Mouse (Mus musculus): Measurements from ENCODE around the gene Acadvl. TPM values are rescaled to one million over a fixed set of nuclear protein-coding genes. Genes with fewer than 3 reads are reported as not detected.

Gene Acadvl
- polyA plus RNA-seq (2016; fragmentation: Nextera tagmentation; extraction: Ambion mirVana), result 59.1 and 63.7 TPM in 2 replicates

DNA sequence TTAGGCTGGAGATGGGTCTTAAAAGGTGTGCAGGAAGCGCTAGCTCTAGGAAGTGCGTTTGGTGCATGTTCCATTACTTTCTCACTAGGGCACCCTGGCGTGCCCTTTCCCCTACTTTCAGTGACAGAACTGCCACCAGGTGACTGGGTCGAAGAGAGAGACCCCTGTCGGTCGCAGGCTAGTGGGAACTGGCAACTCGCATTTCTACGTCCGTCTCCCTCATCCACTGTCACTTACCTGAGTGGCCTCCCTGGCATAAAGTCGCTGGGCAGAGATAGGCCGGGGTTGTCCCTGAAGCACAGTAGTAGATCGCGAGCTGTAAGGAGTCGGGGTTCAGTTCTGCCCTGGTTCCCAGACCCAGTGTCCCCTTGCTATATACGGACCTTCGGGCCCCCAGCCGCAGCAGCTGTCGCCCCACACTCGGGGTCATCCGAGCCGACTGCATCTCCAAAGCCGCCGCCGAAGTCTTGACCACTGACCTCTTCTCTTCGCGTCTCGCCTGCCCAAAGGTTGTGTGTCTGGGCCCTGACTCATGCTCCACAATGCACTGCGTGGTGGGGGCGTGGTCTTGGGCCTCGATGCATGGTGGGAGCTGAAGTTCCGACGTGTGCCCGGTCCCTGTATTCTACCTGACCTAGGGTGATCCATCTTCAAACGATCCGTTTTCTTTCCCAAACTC, at the start of gene Acadvl:
Acadvl (minus strand) TSS at position 532 of the 679 bp plus-strand sequence.
- H3K36me3 ChIP-seq, result peaks cover 38% of the 10 kb centered on the region
- H3K9me3 ChIP-seq, result no peaks in the 10 kb centered on the region
- H3K4me1 ChIP-seq, result peaks cover 44% of the 10 kb centered on the region
- WGBS, result under 1% methylated on average over 35 of the region's 35 CpGs
- peak within 1 kb of the TSS; percentile 74 for H3K9ac ChIP-seq
- peak within 1 kb of the TSS; percentile 55 for H3K4me3 ChIP-seq
- peak within 1 kb of the TSS; percentile 87 for H3K4me2 ChIP-seq (replicated peaks)
- no peak within 1 kb of the TSS for H3K27ac ChIP-seq
- H3K27me3 ChIP-seq (replicated peaks), result no peaks in the 10 kb centered on the region
- ATAC-seq (ENCODE audit: low FRiP score, low read depth), result peak; percentile 62

DNA sequence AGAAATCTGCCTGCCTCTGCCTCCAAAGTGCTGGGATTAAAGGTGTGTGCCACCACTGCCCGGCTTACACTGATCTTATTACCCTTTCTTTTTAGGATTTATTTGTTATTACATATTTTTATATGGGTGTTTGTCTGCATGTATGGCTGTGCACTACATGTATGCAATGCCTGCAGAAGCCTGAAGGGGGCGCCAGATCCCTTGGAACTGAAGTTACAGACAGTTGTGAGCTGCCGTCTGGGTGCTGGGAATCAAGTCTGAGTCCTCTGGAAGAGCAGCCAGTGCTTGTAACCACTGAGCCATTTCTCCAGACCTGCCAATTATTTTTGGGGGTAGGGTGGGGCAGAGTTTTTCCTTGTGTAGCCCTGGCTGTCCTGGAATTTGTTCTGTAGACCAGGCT, 47.8 kb upstream of the Acadvl start:
- no peak for ATAC-seq (ENCODE audit: low FRiP score, low read depth)
- H3K9ac ChIP-seq, result no peak overlapping the region
- H3K4me1 ChIP-seq, result no peaks in the 10 kb centered on the region
- H3K4me2 ChIP-seq (replicated peaks), result no peak overlapping the region
- no peak overlapping the region for H3K4me3 ChIP-seq
- no peak overlapping the region for H3K27ac ChIP-seq
- 78% methylated on average over 3 of the region's 3 CpGs for WGBS
- H3K36me3 ChIP-seq, result no peaks in the 10 kb centered on the region
- H3K9me3 ChIP-seq, result no peaks in the 10 kb centered on the region
- H3K27me3 ChIP-seq (replicated peaks), result no peaks in the 10 kb centered on the region

DNA sequence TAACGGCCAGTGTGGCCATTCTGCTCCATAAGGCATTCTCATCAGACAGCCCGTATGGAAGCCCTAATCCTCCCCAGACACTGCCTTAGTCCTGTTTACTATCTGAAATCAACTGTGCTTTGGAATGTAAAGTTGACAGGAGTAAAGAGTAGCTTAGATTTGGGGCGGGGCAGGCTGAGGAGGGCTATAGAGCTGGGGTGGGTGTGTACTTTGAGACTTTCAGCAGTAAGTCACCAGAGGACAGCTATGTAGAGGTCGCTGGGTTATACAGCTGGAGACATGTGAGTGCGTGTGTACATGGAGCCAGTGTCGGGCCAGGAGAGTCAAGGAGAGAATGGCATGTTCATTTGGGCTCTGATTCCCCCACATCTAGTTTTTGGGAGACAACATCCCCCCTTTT, 44.7 kb upstream of the Acadvl start:
- Histone ChIP-seq H3K27me3 (replicated peaks) (no peaks in the 10 kb centered on the region; the same call in 1 of the 2 replicates), H3K9me3 (no peaks in the 10 kb centered on the region), H3K4me3 (no peak overlapping the region), H3K27ac (no peak overlapping the region), H3K4me2 (replicated peaks) (no peak overlapping the region), H3K9ac (no peak overlapping the region), H3K4me1 (no peaks in the 10 kb centered on the region), H3K36me3 (no peaks in the 10 kb centered on the region)
- 69% methylated on average over 6 of the region's 6 CpGs for WGBS
- ATAC-seq (ENCODE audit: low FRiP score, low read depth), result no peak

- 85% methylated on average over 9 of the region's 9 CpGs for WGBS
- Histone ChIP-seq H3K27ac (no peak overlapping the region), H3K4me1 (no peaks in the 10 kb centered on the region), H3K27me3 (replicated peaks) (no peaks in the 10 kb centered on the region; the same call in 1 of the 2 replicates), H3K4me3 (no peak overlapping the region), H3K4me2 (replicated peaks) (no peak overlapping the region), H3K9me3 (no peaks in the 10 kb centered on the region), H3K36me3 (no peaks in the 10 kb centered on the region), H3K9ac (no peak overlapping the region)
- no peak for ATAC-seq (ENCODE audit: low FRiP score, low read depth)
Measured at GRCm38 (mm10) chr11:70057805-70058204, 42.6 kb upstream of the Acadvl start.

- peak; percentile 41; the same call in 1 of the 2 replicates for ATAC-seq (ENCODE audit: low FRiP score, low read depth)
- no peaks in the 10 kb centered on the region for H3K36me3 ChIP-seq
- no peak overlapping the region for H3K27ac ChIP-seq
- no peaks in the 10 kb centered on the region; the same call in 1 of the 2 replicates for H3K27me3 ChIP-seq (replicated peaks)
- H3K4me2 ChIP-seq (replicated peaks), result 0 out of 2 replicates have a peak overlapping the region, but pooled peaks have one; percentile 33
- H3K9ac ChIP-seq, result no peak overlapping the region
- H3K4me1 ChIP-seq, result no peaks in the 10 kb centered on the region
- no peaks in the 10 kb centered on the region for H3K9me3 ChIP-seq
- H3K4me3 ChIP-seq, result no peak overlapping the region
- 31% methylated on average over 17 of the region's 18 CpGs for WGBS
Measured at GRCm38 (mm10) chr11:70055618-70056214, 40.5 kb upstream of the Acadvl start.

DNA sequence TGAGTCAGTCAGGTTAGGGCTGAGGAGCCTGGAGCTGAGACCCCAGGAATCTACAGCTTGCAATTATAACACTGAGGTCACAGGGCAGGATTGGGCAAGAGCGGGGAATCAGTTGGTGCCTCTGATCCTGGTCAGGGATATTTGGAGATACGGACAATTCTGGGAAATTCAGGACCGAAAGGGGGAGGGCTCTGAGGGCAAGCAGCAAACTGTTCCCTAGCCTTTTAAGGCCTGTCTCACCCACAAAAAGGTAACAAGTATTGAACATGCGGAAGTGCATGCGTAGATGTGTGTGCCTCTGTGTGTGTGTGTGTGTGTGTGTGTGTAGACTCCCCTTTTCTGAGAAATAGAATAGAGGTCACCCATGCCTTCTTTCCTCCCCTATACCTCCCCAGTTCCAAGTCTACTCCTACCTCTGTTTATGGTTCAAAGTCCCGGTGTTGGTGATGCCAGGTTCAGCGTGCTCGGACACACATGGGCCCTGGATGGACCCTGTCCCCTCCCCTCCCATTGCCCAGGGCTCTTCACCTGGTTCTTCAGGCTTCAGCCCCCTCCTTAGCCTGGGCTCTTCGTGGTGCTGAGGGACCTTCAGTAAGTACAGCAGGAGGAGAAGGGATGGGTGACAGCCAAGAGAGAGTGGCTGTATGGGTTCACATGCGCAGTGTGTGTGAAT, 38.8 kb upstream of the Acadvl start, which contains the start of gene Asgr1:
Asgr1 (plus strand) TSS at position 188 of the 673 bp plus-strand sequence.
- Histone ChIP-seq H3K4me1 (no peaks in the 10 kb centered on the region), H3K27ac (no peak within 1 kb of the TSS), H3K9me3 (no peaks in the 10 kb centered on the region), H3K4me3 (no peak within 1 kb of the TSS), H3K9ac (no peak within 1 kb of the TSS), H3K4me2 (replicated peaks) (no peak within 1 kb of the TSS), H3K36me3 (no peaks in the 10 kb centered on the region), H3K27me3 (replicated peaks) (no peaks in the 10 kb centered on the region; the same call in 1 of the 2 replicates)
- no peak for ATAC-seq (ENCODE audit: low FRiP score, low read depth)
- 85% methylated on average over 10 of the region's 10 CpGs for WGBS

GRCm38 (mm10) chr11:70053156-70053555, 37.9 kb upstream of the Acadvl start:
- Histone ChIP-seq H3K36me3 (no peaks in the 10 kb centered on the region), H3K4me2 (replicated peaks) (no peak overlapping the region), H3K27ac (no peak overlapping the region), H3K9ac (no peak overlapping the region), H3K4me1 (no peaks in the 10 kb centered on the region), H3K4me3 (no peak overlapping the region), H3K27me3 (replicated peaks) (no peaks in the 10 kb centered on the region; the same call in 1 of the 2 replicates), H3K9me3 (no peaks in the 10 kb centered on the region)
- 79% methylated on average over 7 of the region's 7 CpGs for WGBS
- ATAC-seq (ENCODE audit: low FRiP score, low read depth), result no peak

GRCm38 (mm10) chr11:70049816-70050215, 34.6 kb upstream of the Acadvl start:
- Histone ChIP-seq H3K4me1 (0 out of 2 replicates have a peak, but pooled peaks cover 6% of the 10 kb centered on the region), H3K27ac (no peak overlapping the region), H3K9ac (no peak overlapping the region), H3K27me3 (replicated peaks) (no peaks in the 10 kb centered on the region), H3K36me3 (peaks cover 7% of the 10 kb centered on the region), H3K4me3 (no peak overlapping the region), H3K9me3 (no peaks in the 10 kb centered on the region), H3K4me2 (replicated peaks) (no peak overlapping the region)
- 64% methylated on average over 10 of the region's 10 CpGs for WGBS
- no peak for ATAC-seq (ENCODE audit: low FRiP score, low read depth)

GRCm38 (mm10) chr11:70049366-70049765, 34.2 kb upstream of the Acadvl start:
- Histone ChIP-seq H3K4me3 (no peak overlapping the region), H3K27ac (no peak overlapping the region), H3K4me2 (replicated peaks) (no peak overlapping the region), H3K27me3 (replicated peaks) (no peaks in the 10 kb centered on the region), H3K4me1 (0 out of 2 replicates have a peak, but pooled peaks cover 6% of the 10 kb centered on the region), H3K36me3 (peaks cover 12% of the 10 kb centered on the region), H3K9me3 (no peaks in the 10 kb centered on the region), H3K9ac (no peak overlapping the region)
- WGBS, result 75% methylated on average over 6 of the region's 6 CpGs
- ATAC-seq (ENCODE audit: low FRiP score, low read depth), result no peak

DNA sequence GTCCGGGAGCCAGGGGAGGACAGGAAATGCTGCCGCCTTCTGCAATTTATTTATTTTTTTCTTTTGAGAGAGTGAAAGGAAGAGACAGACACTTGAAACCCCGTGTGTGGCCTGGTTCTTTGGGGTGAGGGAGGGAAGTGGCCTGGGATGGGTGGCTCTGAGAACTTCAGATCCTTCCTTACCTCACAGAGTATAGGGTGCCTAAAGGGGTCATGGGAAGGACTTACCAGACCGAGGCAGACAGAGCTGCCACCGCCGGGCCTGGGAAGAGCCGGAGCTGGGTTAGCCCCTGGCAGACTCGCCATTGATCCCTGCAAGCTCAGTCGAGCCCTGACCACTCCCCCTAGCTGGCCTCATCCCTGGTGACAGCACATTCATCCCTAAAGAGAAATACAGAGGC, 30.2 kb upstream of the Acadvl start:
- peaks cover 50% of the 10 kb centered on the region for H3K36me3 ChIP-seq
- H3K4me1 ChIP-seq, result 0 out of 2 replicates have a peak, but pooled peaks cover 6% of the 10 kb centered on the region
- 33% methylated on average over 9 of the region's 9 CpGs for WGBS
- no peaks in the 10 kb centered on the region for H3K27me3 ChIP-seq (replicated peaks)
- no peak for ATAC-seq (ENCODE audit: low FRiP score, low read depth)
- H3K4me3 ChIP-seq, result no peak overlapping the region
- H3K9ac ChIP-seq, result no peak overlapping the region
- no peak overlapping the region for H3K4me2 ChIP-seq (replicated peaks)
- no peak overlapping the region for H3K27ac ChIP-seq
- H3K9me3 ChIP-seq, result no peaks in the 10 kb centered on the region

GRCm38 (mm10) chr11:70043665-70044064, 28.5 kb upstream of the Acadvl start:
- no peak for ATAC-seq (ENCODE audit: low FRiP score, low read depth)
- no peak overlapping the region for H3K4me3 ChIP-seq
- H3K4me2 ChIP-seq (replicated peaks), result no peak overlapping the region
- H3K4me1 ChIP-seq, result 0 out of 2 replicates have a peak, but pooled peaks cover 6% of the 10 kb centered on the region
- H3K9ac ChIP-seq, result no peak overlapping the region
- no peaks in the 10 kb centered on the region for H3K27me3 ChIP-seq (replicated peaks)
- H3K27ac ChIP-seq, result no peak overlapping the region
- H3K36me3 ChIP-seq, result peaks cover 66% of the 10 kb centered on the region
- H3K9me3 ChIP-seq, result no peaks in the 10 kb centered on the region
- 82% methylated on average over 7 of the region's 7 CpGs for WGBS
